ENCODE assay signal across 9 mouse cellular contexts in genomic region chr10:79614305-79614643, GRCm38 (mm10). TPM values are rescaled to one million over a fixed set of nuclear protein-coding genes. Genes with fewer than 3 reads are reported as not detected.
DNase-seq lines count a peak whose midpoint lies in the region; ATAC-seq and TF ChIP-seq lines count a peak whose summit lies in the region.
"Had no signal": no experiment of that assay in that cellular context is flagged by ENCODE, and none has a peak within 500 bp of the region (broad histone marks: within the 10 kb centered on the region; RNA-seq: fewer than 3 reads in every experiment).

No protein-coding gene starts in this region.

- TF ChIP-seq CTCF in heart, adult 2 months (IDR thresholded peaks at IDR 0.05) = no peak
- no peak for TF ChIP-seq CTCF in bone marrow macrophage, adult 2 months (IDR thresholded peaks at IDR 0.05; ENCODE audit: low read depth, low read length)

- no peak for DNase-seq in heart, adult 2 months
- no peak for DNase-seq in midbrain, embryonic 11.5 days (ENCODE audit: low spot score, missing footprints)
- no peak for DNase-seq in right cerebral cortex, adult 2 months (ENCODE audit: low spot score in 2 of 2)
- DNase-seq in kidney, postnatal 14 days = no peak

- H3K4me2 ChIP-seq in heart, embryonic 13.5 days = peak overlapping the region; percentile 84
- peak overlapping the region; percentile 99 for H3K4me2 ChIP-seq in hindbrain, embryonic 12.5 days (replicated peaks)
- peak overlapping the region; percentile 94; the same call in 1 of the 2 replicates for H3K4me2 ChIP-seq in midbrain, embryonic 11.5 days

- TF ChIP-seq EP300 in heart, adult 2 months (IDR thresholded peaks at IDR 0.05; ENCODE audit: insufficient read depth, low read depth, low read length) = no peak

- no peak overlapping the region for H3K27ac ChIP-seq in heart, embryonic 13.5 days (replicated peaks)
- H3K27ac ChIP-seq in heart, adult 2 months = no peak overlapping the region
- no peak overlapping the region for H3K27ac ChIP-seq in bone marrow macrophage, adult 2 months (ENCODE audit: insufficient read depth, low read depth, low read length)
- H3K27ac ChIP-seq in hindbrain, embryonic 12.5 days = no peak overlapping the region
- H3K27ac ChIP-seq in midbrain, embryonic 11.5 days (ENCODE audit: low read depth, low read length) = no peak overlapping the region

- H3K4me3 ChIP-seq in heart, embryonic 13.5 days = peak overlapping the region; percentile 61; the same call in 1 of the 2 replicates
- H3K4me3 ChIP-seq in heart, adult 2 months = no peak overlapping the region
- peak overlapping the region; percentile 58; the same call in 1 of the 2 replicates for H3K4me3 ChIP-seq in bone marrow macrophage, adult 2 months (ENCODE audit: insufficient read depth, low read length)
- peak overlapping the region; percentile 59 for H3K4me3 ChIP-seq in hindbrain, embryonic 12.5 days
- H3K4me3 ChIP-seq in midbrain, embryonic 11.5 days (ENCODE audit: low read depth, low read length) = 0 out of 2 replicates have a peak overlapping the region, but pooled peaks have one; percentile 47

- H3K9ac ChIP-seq in heart, embryonic 13.5 days = no peak overlapping the region
- H3K9ac ChIP-seq in heart, adult 2 months (ENCODE audit: low read depth, low read length) = no peak overlapping the region
- no peak overlapping the region for H3K9ac ChIP-seq in hindbrain, embryonic 12.5 days
- no peak overlapping the region for H3K9ac ChIP-seq in midbrain, embryonic 11.5 days (ENCODE audit: low read length)

- H3K27me3 ChIP-seq in heart, embryonic 13.5 days (replicated peaks) = peaks cover 63% of the 10 kb centered on the region
- peaks cover 12% of the 10 kb centered on the region for H3K27me3 ChIP-seq in heart, adult 2 months (ENCODE audit: control insufficient read depth, insufficient read depth, low read length)
- peaks cover 47% of the 10 kb centered on the region for H3K27me3 ChIP-seq in hindbrain, embryonic 12.5 days
- H3K27me3 ChIP-seq in midbrain, embryonic 11.5 days (ENCODE audit: control insufficient read depth, insufficient read depth, low read length) = peaks cover 25% of the 10 kb centered on the region

- H3K4me1 ChIP-seq in heart, embryonic 13.5 days = peaks cover 25% of the 10 kb centered on the region
- peaks cover 2% of the 10 kb centered on the region; the same call in 1 of the 2 replicates for H3K4me1 ChIP-seq in heart, adult 2 months (ENCODE audit: control insufficient read depth, insufficient read depth, low read length)
- peaks cover 14% of the 10 kb centered on the region for H3K4me1 ChIP-seq in bone marrow macrophage, adult 2 months (ENCODE audit: control insufficient read depth, insufficient read depth, low read length)
- H3K4me1 ChIP-seq in hindbrain, embryonic 12.5 days = peaks cover 28% of the 10 kb centered on the region
- peaks cover 19% of the 10 kb centered on the region for H3K4me1 ChIP-seq in midbrain, embryonic 11.5 days (ENCODE audit: control insufficient read depth, insufficient read depth, low read length)

- H3K9me3 ChIP-seq in heart, embryonic 13.5 days = no peaks in the 10 kb centered on the region
- H3K9me3 ChIP-seq in hindbrain, embryonic 12.5 days (replicated peaks) = no peaks in the 10 kb centered on the region
- no peaks in the 10 kb centered on the region for H3K9me3 ChIP-seq in midbrain, embryonic 11.5 days (ENCODE audit: control insufficient read depth, low read length)

- H3K79me2 ChIP-seq in heart, adult 2 months (replicated peaks; ENCODE audit: control insufficient read depth, insufficient read depth, low read length) = no peaks in the 10 kb centered on the region

- no peak for TF ChIP-seq POLR2A in heart, adult 2 months (IDR thresholded peaks at IDR 0.05; ENCODE audit: insufficient read depth, low read depth, low read length)
- no peak for TF ChIP-seq POLR2A in bone marrow macrophage, adult 2 months (IDR thresholded peaks at IDR 0.05; ENCODE audit: borderline replicate concordance, low read depth, low read length)

- WGBS in heart, embryonic 13.5 days = 80% methylated on average over 1 of the region's 1 CpGs
- WGBS in heart, adult 2 months = 93% methylated on average over 1 of the region's 1 CpGs
- 71% methylated on average over 1 of the region's 1 CpGs for WGBS in hindbrain, embryonic 12.5 days
- WGBS in midbrain, embryonic 11.5 days = 94% methylated on average over 1 of the region's 1 CpGs

- H3K36me3 ChIP-seq in heart, embryonic 13.5 days = no peaks in the 10 kb centered on the region
- no peaks in the 10 kb centered on the region for H3K36me3 ChIP-seq in heart, adult 2 months (ENCODE audit: control insufficient read depth, insufficient read depth, low read length)
- H3K36me3 ChIP-seq in hindbrain, embryonic 12.5 days = peaks cover 4% of the 10 kb centered on the region; the same call in 1 of the 2 replicates
- no peaks in the 10 kb centered on the region for H3K36me3 ChIP-seq in midbrain, embryonic 11.5 days (ENCODE audit: control insufficient read depth, insufficient read depth, low read length)

- intact Hi-C loops in heart, adult 2 months (cut with DNase I) = no loop called here

- no peak for ATAC-seq in heart, embryonic 13.5 days (ENCODE audit: extremely low read depth, insufficient number of reproducible peaks, low FRiP score, low TSS enrichment)
- no peak; the same call in 1 of the 2 replicates for ATAC-seq in hindbrain, embryonic 12.5 days (ENCODE audit: low FRiP score)
- ATAC-seq in midbrain, embryonic 11.5 days (ENCODE audit: low FRiP score) = no peak
- no peak; the same call in 1 of the 2 replicates for ATAC-seq in frontal cortex, adult (ENCODE audit: low TSS enrichment)

RNA-seq across cellular contexts. Expression of gene C2cd4c, which starts 0.4 kb away (rescaled TPM):
- not detected in 2 replicates for polyA plus RNA-seq in heart, embryonic 13.5 days (2015; fragmentation: Nextera tagmentation; extraction: Ambion mirVana)
- under 1 TPM in 1 of 2 experiments, not detected in 1; 0.10 TPM for total RNA-seq in heart, adult 2 months (2021)
- polyA plus RNA-seq in heart, adult 2 months (2012; rRNA removed) = 0.02 and 0.09 TPM in 2 replicates
- 0.29 TPM in 1 of 2 replicates, not detected in the other for polyA plus RNA-seq in bone marrow macrophage, adult 2 months (2012; ENCODE audit: insufficient read depth, insufficient read length, missing spikeins)
- 0.08 TPM in 1 of 2 replicates, not detected in the other for polyA plus RNA-seq in hindbrain, embryonic 12.5 days (2016; fragmentation: Nextera tagmentation; extraction: Ambion mirVana)
- 0.10 and 0.12 TPM in 2 replicates for polyA plus RNA-seq in midbrain, embryonic 11.5 days (2014; fragmentation: Nextera tagmentation; extraction: Ambion mirVana)

RNA-seq across cellular contexts. Expression of gene Shc2, which starts 23.4 kb away (rescaled TPM):
- 1.9 and 2.6 TPM in 2 replicates for polyA plus RNA-seq in heart, embryonic 13.5 days (2015; fragmentation: Nextera tagmentation; extraction: Ambion mirVana)
- total RNA-seq in heart, adult 2 months (2021) = 1 to 10 TPM; 1.9 to 2.1 TPM
- 2.9 and 3.7 TPM in 2 replicates for polyA plus RNA-seq in heart, adult 2 months (2012; rRNA removed)
- 0.40 and 0.71 TPM in 2 replicates for polyA plus RNA-seq in bone marrow macrophage, adult 2 months (2012; ENCODE audit: insufficient read depth, insufficient read length, missing spikeins)
- polyA plus RNA-seq in hindbrain, embryonic 12.5 days (2016; fragmentation: Nextera tagmentation; extraction: Ambion mirVana) = 30.3 and 33.0 TPM in 2 replicates
- polyA plus RNA-seq in midbrain, embryonic 11.5 days (2014; fragmentation: Nextera tagmentation; extraction: Ambion mirVana) = 11.4 and 13.0 TPM in 2 replicates

RNA-seq across cellular contexts. Expression of gene Theg, which starts 27.1 kb away (rescaled TPM):
- not detected in 2 replicates for polyA plus RNA-seq in heart, embryonic 13.5 days (2015; fragmentation: Nextera tagmentation; extraction: Ambion mirVana)
- total RNA-seq in heart, adult 2 months (2021) = not detected
- polyA plus RNA-seq in heart, adult 2 months (2012; rRNA removed) = 0.10 TPM in 1 of 2 replicates, not detected in the other
- not detected in 2 replicates for polyA plus RNA-seq in bone marrow macrophage, adult 2 months (2012; ENCODE audit: insufficient read depth, insufficient read length, missing spikeins)
- not detected in 2 replicates for polyA plus RNA-seq in hindbrain, embryonic 12.5 days (2016; fragmentation: Nextera tagmentation; extraction: Ambion mirVana)
- polyA plus RNA-seq in midbrain, embryonic 11.5 days (2014; fragmentation: Nextera tagmentation; extraction: Ambion mirVana) = not detected in 2 replicates
- total RNA-seq: layer of hippocampus, postnatal 14 days had no signal

RNA-seq across cellular contexts. Expression of gene Odf3l2, which starts 31.3 kb away (rescaled TPM):
- polyA plus RNA-seq in heart, embryonic 13.5 days (2015; fragmentation: Nextera tagmentation; extraction: Ambion mirVana) = not detected in 2 replicates
- total RNA-seq in heart, adult 2 months (2021) = not detected
- polyA plus RNA-seq in heart, adult 2 months (2012; rRNA removed) = not detected in 2 replicates
- not detected in 2 replicates for polyA plus RNA-seq in bone marrow macrophage, adult 2 months (2012; ENCODE audit: insufficient read depth, insufficient read length, missing spikeins)
- polyA plus RNA-seq in hindbrain, embryonic 12.5 days (2016; fragmentation: Nextera tagmentation; extraction: Ambion mirVana) = not detected in 2 replicates
- not detected in 2 replicates for polyA plus RNA-seq in midbrain, embryonic 11.5 days (2014; fragmentation: Nextera tagmentation; extraction: Ambion mirVana)

RNA-seq across cellular contexts. Expression of gene Madcam1, which starts 50.1 kb away (rescaled TPM):
- 0.82 and 1.2 TPM in 2 replicates for polyA plus RNA-seq in heart, embryonic 13.5 days (2015; fragmentation: Nextera tagmentation; extraction: Ambion mirVana)
- not detected for total RNA-seq in heart, adult 2 months (2021)
- not detected in 2 replicates for polyA plus RNA-seq in heart, adult 2 months (2012; rRNA removed)
- not detected in 2 replicates for polyA plus RNA-seq in bone marrow macrophage, adult 2 months (2012; ENCODE audit: insufficient read depth, insufficient read length, missing spikeins)
- polyA plus RNA-seq in hindbrain, embryonic 12.5 days (2016; fragmentation: Nextera tagmentation; extraction: Ambion mirVana) = 2.9 and 3.2 TPM in 2 replicates
- polyA plus RNA-seq in midbrain, embryonic 11.5 days (2014; fragmentation: Nextera tagmentation; extraction: Ambion mirVana) = 1.2 and 1.4 TPM in 2 replicates
